Mouse (Mus musculus): ENCODE measurements around the gene Ubald2.
"Not testable (repeated sequence)": the region's sequence is repeated elsewhere in the genome, so short reads cannot be mapped to it uniquely, and the experiment has no call there.

The Ubald2 gene

GRCm38 (mm10) chr11:116463833-116464232, 29.9 kb downstream of the Ubald2 start:
- DNase-seq (ENCODE audit: low spot score): peak; percentile 84

GRCm38 (mm10) chr11:116466141-116466540, 32.2 kb downstream of the Ubald2 start, which contains the start of gene Qrich2:
TSS of gene Qrich2 (minus strand) at chr11:116466241.
- no peak for DNase-seq (ENCODE audit: low spot score)

GRCm38 (mm10) chr11:116468338-116468737, 34.4 kb downstream of the Ubald2 start:
- not testable (repeated sequence) for DNase-seq (ENCODE audit: low spot score)

- no peak for DNase-seq (ENCODE audit: low spot score)
Observed at GRCm38 (mm10) chr11:116470249-116470648, 36.4 kb downstream of the Ubald2 start.

GRCm38 (mm10) chr11:116470896-116471295, 37.0 kb downstream of the Ubald2 start:
- DNase-seq (ENCODE audit: low spot score): no peak

GRCm38 (mm10) chr11:116472275-116472674, 38.4 kb downstream of the Ubald2 start:
- DNase-seq (ENCODE audit: low spot score): peak; percentile 24

GRCm38 (mm10) chr11:116476041-116476440, 42.1 kb downstream of the Ubald2 start:
- no peak for DNase-seq (ENCODE audit: low spot score)

- DNase-seq (ENCODE audit: low spot score): no peak
Observed at GRCm38 (mm10) chr11:116476696-116477095, 42.8 kb downstream of the Ubald2 start.

- DNase-seq (ENCODE audit: low spot score): no peak
Observed at GRCm38 (mm10) chr11:116477160-116477759, 43.4 kb downstream of the Ubald2 start.

GRCm38 (mm10) chr11:116478978-116479377, 45.1 kb downstream of the Ubald2 start:
- DNase-seq (ENCODE audit: low spot score): no peak

- DNase-seq (ENCODE audit: low spot score): no peak
Observed at GRCm38 (mm10) chr11:116479832-116480231, 45.9 kb downstream of the Ubald2 start.

- no peak for DNase-seq (ENCODE audit: low spot score)
Observed at GRCm38 (mm10) chr11:116480975-116481374, 47.1 kb downstream of the Ubald2 start.

GRCm38 (mm10) chr11:116481776-116482175, 47.9 kb downstream of the Ubald2 start:
- DNase-seq (ENCODE audit: low spot score): no peak

- no peak for DNase-seq (ENCODE audit: low spot score)
Observed at GRCm38 (mm10) chr11:116484261-116484660, 50.4 kb downstream of the Ubald2 start.

- no peak for DNase-seq (ENCODE audit: low spot score)
Observed at GRCm38 (mm10) chr11:116488207-116488606, 54.3 kb downstream of the Ubald2 start.
